Mouse (Mus musculus) liver, embryonic 14.5 days (tissue): ENCODE data around the gene Mlana. TPM values are rescaled to one million over a fixed set of nuclear protein-coding genes. Genes with fewer than 3 reads are reported as not detected.

Experiments
- ATAC-seq: fragments of 200-750 bp; cut with Nextera tagmentation; 2 replicates; pipeline ENCODE4 v1.8.0; 2017; ENCODE audit warnings: moderate number of reproducible peaks, mild to moderate bottlenecking, moderate library complexity; ENCODE audit not compliant: insufficient read depth
- DNase-seq, 3 experiments: peaks; one replicate each; pipeline ENCODE4 v3.0.0-alpha.2; 2012 to 2013; ENCODE audit warnings: low read depth in 3 of 3, low spot score in 3 of 3
- H3K27ac ChIP-seq: fragments of 300-500 bp; sonication (generic); 2 replicates; pipeline ENCODE4 v1.5.1; 2014; ENCODE audit warnings: moderate library complexity, mild to moderate bottlenecking, control low read depth, inconsistent platforms
- H3K27me3 ChIP-seq: fragments of 300-500 bp; sonication (generic); 2 replicates; pipeline ENCODE4 v1.6.1; 2014; ENCODE audit warnings: mild to moderate bottlenecking, low read length, moderate library complexity; ENCODE audit not compliant: control insufficient read depth, insufficient read depth
- H3K36me3 ChIP-seq: fragments of 300-500 bp; sonication (generic); replicated peaks from 2 replicates; pipeline ENCODE4 v1.6.1; 2014; ENCODE audit warnings: low read depth; ENCODE audit not compliant: control insufficient read depth, insufficient read depth
- H3K4me1 ChIP-seq, 2 experiments: fragments of 200-500 bp in 1 of 2; fragments of 300-500 bp in 1 of 2; sonication (generic) in 1 of 2; replicated peaks; 2 replicates each; pipeline ENCODE4 v1.6.1; 2012 to 2014; ENCODE audit warnings: antibody characterized with exemption in 1 of 2, inconsistent platforms in 1 of 2, low read length in 1 of 2; ENCODE audit not compliant: control insufficient read depth in 2 of 2, insufficient read depth in 2 of 2
- H3K4me2 ChIP-seq: fragments of 300-500 bp; sonication (generic); 2 replicates; pipeline ENCODE4 v1.6.1; 2014; ENCODE audit warnings: low read depth, mild to moderate bottlenecking, control low read depth, moderate library complexity
- H3K4me3 ChIP-seq, 2 experiments: fragments of 200-500 bp in 1 of 2; fragments of 300-500 bp in 1 of 2; sonication (generic) in 1 of 2; 2 replicates each; pipeline ENCODE4 v1.5.1; 2012 to 2014; ENCODE audit warnings: low read depth in 2 of 2, low read length in 2 of 2, mild to moderate bottlenecking in 2 of 2, control low read depth in 1 of 2, inconsistent platforms in 1 of 2, moderate library complexity in 1 of 2; ENCODE audit not compliant: insufficient read depth in 1 of 2
- H3K9ac ChIP-seq: fragments of 300-500 bp; sonication (generic); replicated peaks from 2 replicates; pipeline ENCODE4 v1.6.1; 2014; ENCODE audit warnings: mild to moderate bottlenecking, control low read depth, moderate library complexity
- H3K9me3 ChIP-seq: fragments of 300-500 bp; sonication (generic); 2 replicates; pipeline ENCODE4 v1.6.1; 2016; ENCODE audit warnings: low read length, mixed read lengths; ENCODE audit not compliant: control insufficient read depth
- CTCF ChIP-seq: IDR thresholded peaks from 2 replicates; pipeline ENCODE4 v1.5.1; 2016; ENCODE audit warnings: antibody characterized with exemption, low read depth, control low read depth
- EP300 ChIP-seq: IDR thresholded peaks from 2 replicates; pipeline ENCODE4 v1.6.1; 2016; ENCODE audit warnings: antibody characterized with exemption, low read depth
- WGBS: fragments of 180-500 bp; shearing (Covaris S2); extraction: QIAGEN DNeasy Blood & Tissue Kit; methylation state at CpG from one replicate; pipeline ENCODE4 v1.1.7; 2014; ENCODE audit not compliant: insufficient replicate concordance; 5-methylcytosine and 5-hydroxymethylcytosine counted together
- polyA plus RNA-seq, 2 experiments: library from polyadenylated mRNA; depleted of rRNA in 1 of 2; stranded (reverse) in 1 of 2; unstranded in 1 of 2; fragments of >200 nt; fragmentation: Nextera tagmentation in 1 of 2; extraction: Ambion mirVana in 1 of 2; gene quantifications; 2 replicates each; pipeline versions ENCODE4 v1.2.1 to v1.2.3; 2012 to 2014

Gene Mlana
- polyA plus RNA-seq, 2 experiments = not detected

GRCm38 (mm10) chr19:29656029-29656428 lies 41.6 kb upstream of the Mlana start:
- Histone ChIP-seq H3K9ac (no peak overlapping the region), H3K27ac (no peak overlapping the region), H3K9me3 (no peaks in the 10 kb centered on the region), H3K4me3 (no peak overlapping the region), H3K27me3 (no peaks in the 10 kb centered on the region; the same call in 1 of the 2 replicates), H3K4me1 (no peaks in the 10 kb centered on the region), H3K36me3 (no peaks in the 10 kb centered on the region), H3K4me2 (no peak overlapping the region)
- 70% methylated on average over 4 of the region's 4 CpGs for WGBS
- DNase-seq = no peak
- TF ChIP-seq EP300 (no peak), CTCF (no peak)
- ATAC-seq = no peak

DNA sequence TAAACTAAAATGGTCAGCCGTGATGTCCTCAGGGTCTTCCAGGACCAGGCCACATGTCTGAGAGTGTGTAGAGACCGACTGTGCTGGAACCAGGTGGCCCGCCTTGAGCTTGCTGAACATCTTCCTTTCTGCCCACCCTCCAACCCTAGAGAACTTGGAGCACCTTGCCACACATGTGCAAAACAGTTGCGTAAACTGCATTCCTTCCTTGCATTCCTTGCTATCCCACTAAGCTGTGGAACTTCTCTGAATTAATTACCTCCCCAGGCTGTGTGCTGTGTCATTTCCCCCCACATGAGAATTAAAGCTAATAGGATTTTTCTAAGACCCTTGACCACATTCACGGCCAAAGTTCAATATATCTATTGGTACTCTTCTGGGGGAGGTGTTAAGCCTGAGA lies 41.0 kb upstream of the Mlana start:
- no peak for TF ChIP-seq EP300
- no peak for TF ChIP-seq CTCF
- ATAC-seq = no peak
- no peak overlapping the region for H3K4me3 ChIP-seq
- DNase-seq = no peak
- H3K27me3 ChIP-seq = no peaks in the 10 kb centered on the region; the same call in 1 of the 2 replicates
- no peaks in the 10 kb centered on the region for H3K4me1 ChIP-seq
- WGBS = 72% methylated on average over 5 of the region's 5 CpGs
- no peak overlapping the region for H3K27ac ChIP-seq
- no peak overlapping the region for H3K9ac ChIP-seq
- H3K9me3 ChIP-seq = no peaks in the 10 kb centered on the region
- H3K4me2 ChIP-seq = no peak overlapping the region
- H3K36me3 ChIP-seq = no peaks in the 10 kb centered on the region

DNA sequence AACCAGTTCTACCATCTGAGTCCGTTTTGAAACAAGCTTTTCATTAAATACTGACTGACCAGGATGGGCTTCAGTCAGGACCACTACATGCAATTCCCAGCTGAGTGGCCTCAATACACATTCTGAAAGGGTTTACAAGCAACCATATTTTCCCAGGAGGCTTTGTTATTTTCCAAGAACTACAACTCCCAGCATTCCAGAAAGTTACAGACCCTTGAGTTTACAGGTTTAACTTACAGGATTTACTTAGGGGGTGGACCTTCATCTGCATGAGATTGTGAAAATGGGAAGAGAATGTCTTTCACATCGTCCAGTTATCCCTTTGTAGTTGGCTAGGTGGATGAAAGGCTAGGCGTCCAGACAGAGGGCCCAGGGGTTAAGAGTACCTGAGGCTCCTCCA lies 40.6 kb upstream of the Mlana start:
- 42% methylated on average over 3 of the region's 3 CpGs for WGBS
- H3K36me3 ChIP-seq = no peaks in the 10 kb centered on the region
- TF ChIP-seq CTCF (no peak), EP300 (no peak)
- no peak for DNase-seq
- no peak overlapping the region for H3K27ac ChIP-seq
- no peak overlapping the region for H3K4me2 ChIP-seq
- H3K4me3 ChIP-seq = no peak overlapping the region
- no peak overlapping the region for H3K9ac ChIP-seq
- no peak for ATAC-seq
- H3K4me1 ChIP-seq = no peaks in the 10 kb centered on the region
- H3K27me3 ChIP-seq = no peaks in the 10 kb centered on the region; the same call in 1 of the 2 replicates
- H3K9me3 ChIP-seq = no peaks in the 10 kb centered on the region

DNA sequence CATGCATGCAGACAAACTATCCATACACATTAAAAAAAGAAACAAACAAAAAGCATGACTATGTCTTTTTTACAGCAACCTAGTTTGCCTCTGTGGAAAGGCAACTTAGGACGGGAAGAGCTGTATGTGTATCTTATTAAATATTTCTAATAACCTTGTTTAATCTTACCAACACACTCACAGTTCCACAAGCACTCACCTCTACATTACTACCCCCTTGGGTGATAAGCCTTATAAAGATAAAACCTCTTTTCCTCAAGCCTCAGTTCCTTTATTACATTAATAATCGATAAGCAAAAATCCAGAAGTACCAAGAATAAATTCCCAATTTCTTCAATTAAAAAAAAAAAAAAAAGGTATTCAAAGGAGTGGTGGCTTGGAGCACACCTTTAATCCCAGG lies 40.1 kb upstream of the Mlana start:
- H3K4me2 ChIP-seq = no peak overlapping the region
- no peaks in the 10 kb centered on the region for H3K9me3 ChIP-seq
- DNase-seq (no peak), ATAC-seq (no peak)
- 51% methylated on average over 2 of the region's 2 CpGs for WGBS
- no peaks in the 10 kb centered on the region; the same call in 1 of the 2 replicates for H3K27me3 ChIP-seq
- no peaks in the 10 kb centered on the region for H3K4me1 ChIP-seq
- H3K9ac ChIP-seq = no peak overlapping the region
- H3K4me3 ChIP-seq = no peak overlapping the region
- no peak overlapping the region for H3K27ac ChIP-seq
- H3K36me3 ChIP-seq = no peaks in the 10 kb centered on the region
- no peak for TF ChIP-seq EP300
- no peak for TF ChIP-seq CTCF

- TF ChIP-seq CTCF (no peak), EP300 (no peak)
Measured at GRCm38 (mm10) chr19:29658836-29659235, 38.8 kb upstream of the Mlana start.

More at GRCm38 (mm10) chr19:29658836-29659235, 38.8 kb upstream of the Mlana start:
- Histone ChIP-seq H3K4me2 (no peak overlapping the region), H3K36me3 (no peaks in the 10 kb centered on the region), H3K9ac (no peak overlapping the region), H3K27ac (no peak overlapping the region), H3K9me3 (no peaks in the 10 kb centered on the region), H3K27me3 (no peaks in the 10 kb centered on the region; the same call in 1 of the 2 replicates), H3K4me3 (no peak overlapping the region), H3K4me1 (no peaks in the 10 kb centered on the region)
- WGBS = 72% methylated on average over 4 of the region's 4 CpGs
- ATAC-seq = no peak
- no peak for DNase-seq
